Mouse (Mus musculus): ENCODE data around the gene Crb3.

Gene Crb3

DNA sequence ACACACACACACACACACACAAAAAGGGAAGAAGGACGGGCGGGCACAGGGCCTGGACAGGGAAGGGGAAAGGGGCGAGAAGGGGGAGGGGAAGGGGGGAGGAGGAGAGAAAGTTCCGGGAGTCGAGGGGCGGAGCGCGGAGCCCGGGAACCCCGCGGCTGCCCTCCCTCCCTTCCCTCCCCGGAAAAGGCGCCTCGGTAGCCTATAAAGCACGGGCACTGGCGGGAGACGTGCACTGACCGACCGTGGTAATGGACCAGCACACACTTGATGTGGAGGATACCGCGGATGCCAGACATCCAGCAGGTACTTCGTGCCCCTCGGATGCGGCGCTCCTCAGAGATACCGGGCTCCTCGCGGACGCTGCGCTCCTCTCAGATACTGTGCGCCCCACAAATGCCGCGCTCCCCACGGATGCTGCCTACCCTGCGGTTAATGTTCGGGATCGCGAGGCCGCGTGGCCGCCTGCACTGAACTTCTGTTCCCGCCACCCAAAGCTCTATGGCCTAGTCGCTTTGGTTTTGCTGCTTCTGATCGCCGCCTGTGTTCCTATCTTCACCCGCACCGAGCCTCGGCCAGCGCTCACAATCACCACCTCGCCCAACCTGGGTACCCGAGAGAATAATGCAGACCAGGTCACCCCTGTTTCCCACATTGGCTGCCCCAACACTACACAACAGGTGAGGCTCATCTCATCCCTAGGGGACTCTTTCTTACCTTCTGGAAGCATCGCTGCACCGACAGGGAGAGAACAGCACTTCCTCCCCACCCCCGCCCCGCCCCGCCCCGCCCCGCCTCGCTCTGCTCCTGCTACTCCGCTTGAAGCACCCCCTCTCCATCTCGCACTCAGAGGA is 46.5 kb downstream of the Crb3 start, which contains the start of gene Tnfsf9:
TSS of gene Tnfsf9 (plus strand) at position 145 of the 854 bp plus-strand sequence.
- in situ Hi-C loops (cut with MseI, MboI): no loop called here

DNA sequence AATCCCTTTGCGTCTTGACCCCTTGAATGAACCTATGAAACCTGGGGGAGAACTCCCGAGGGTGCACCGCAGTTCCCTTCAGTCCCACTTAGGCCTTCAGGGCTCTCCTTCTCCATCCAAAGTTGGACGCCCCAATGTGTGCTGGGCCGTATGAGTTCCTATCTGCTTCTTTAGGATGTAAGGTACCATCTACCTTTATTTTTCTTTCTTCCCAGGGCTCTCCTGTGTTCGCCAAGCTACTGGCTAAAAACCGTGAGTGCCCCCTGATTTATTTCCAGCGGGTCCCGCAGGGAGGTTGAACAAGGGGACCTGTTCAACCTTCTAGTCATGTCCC is 47.1 kb downstream of the Crb3 start:
- in situ Hi-C loops (cut with MseI, MboI): no loop called here

DNA sequence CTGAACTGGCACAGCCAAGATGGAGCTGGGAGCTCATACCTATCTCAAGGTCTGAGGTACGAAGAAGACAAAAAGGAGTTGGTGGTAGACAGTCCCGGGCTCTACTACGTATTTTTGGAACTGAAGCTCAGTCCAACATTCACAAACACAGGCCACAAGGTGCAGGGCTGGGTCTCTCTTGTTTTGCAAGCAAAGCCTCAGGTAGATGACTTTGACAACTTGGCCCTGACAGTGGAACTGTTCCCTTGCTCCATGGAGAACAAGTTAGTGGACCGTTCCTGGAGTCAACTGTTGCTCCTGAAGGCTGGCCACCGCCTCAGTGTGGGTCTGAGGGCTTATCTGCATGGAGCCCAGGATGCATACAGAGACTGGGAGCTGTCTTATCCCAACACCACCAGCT is 48.2 kb downstream of the Crb3 start:
- in situ Hi-C loops (cut with MseI, MboI): no loop called here

DNA sequence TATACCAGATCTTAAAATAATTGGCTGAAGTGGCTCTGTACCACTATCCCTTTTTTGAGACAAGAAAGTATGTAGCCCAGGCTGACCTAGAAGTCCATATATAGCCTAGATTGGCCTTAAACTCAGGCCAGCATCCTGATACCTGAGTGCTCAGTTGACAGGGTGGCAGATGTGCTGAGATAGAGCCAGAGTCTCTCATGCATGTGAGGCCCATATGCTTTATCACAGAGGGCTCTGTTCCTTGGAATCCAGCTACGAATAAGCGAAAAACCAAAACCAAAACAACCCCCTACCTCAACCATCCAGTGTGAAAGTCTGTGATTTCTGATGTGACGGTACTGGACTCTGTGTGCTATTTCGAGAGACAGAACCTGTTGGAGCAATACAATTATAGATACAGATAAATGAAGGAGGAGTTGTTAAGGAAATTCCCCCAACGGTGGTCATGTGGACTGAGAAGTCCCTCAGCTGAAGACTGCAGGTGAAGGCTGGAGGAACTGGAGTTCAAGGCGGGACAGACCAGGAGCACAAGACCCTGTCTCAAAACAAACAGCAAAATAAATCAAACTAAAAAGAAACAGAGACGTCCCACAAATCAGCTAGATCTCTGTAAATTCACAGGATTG is 49.2 kb downstream of the Crb3 start:
- in situ Hi-C loops (cut with MseI, MboI): no loop called here

DNA sequence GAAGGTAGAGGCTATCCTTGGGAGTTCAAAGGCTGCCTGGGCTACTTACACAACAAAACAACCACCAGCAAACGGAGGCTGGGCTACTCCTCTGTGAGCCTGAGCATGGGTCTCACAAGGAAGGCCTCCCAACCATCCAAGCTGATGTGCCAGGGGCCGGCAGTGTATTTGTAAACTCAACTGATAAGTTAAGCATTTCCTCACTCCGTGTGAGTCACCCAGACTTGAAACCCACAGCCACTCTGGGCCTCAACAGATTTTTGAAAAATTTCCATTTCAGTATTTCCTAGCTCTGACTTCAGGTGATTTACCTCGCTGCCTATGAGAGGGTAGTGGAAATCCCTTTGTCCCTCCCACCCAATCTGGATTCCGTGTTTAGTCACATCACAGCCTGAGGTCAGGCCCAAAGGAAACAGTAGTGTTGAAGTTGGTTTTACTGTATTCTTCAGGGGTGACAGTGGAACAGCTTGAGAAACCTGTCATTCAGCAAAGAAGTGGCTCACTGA is 49.8 kb downstream of the Crb3 start:
- in situ Hi-C loops (cut with MseI, MboI): no loop called here

DNA sequence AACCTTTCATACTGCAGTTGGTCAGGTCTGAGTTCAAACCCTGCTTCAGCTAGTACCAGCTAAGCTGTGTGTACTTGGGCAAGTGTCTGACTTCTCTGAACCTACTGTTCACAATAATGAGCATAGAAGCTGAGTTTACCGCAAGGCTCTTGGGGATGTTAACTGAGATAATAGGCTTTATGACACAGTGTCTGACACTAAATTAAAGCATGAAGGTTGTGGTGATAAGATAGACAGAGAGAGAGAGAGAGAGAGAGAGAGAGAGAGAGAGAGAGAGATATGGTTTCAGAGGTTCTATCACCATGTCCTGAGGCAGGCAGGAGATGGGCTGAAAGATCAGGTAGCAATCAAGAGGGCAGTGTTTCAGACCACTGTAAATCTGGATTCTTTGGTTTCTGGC is 51.1 kb downstream of the Crb3 start:
- in situ Hi-C loops (cut with MseI, MboI): no loop called here

DNA sequence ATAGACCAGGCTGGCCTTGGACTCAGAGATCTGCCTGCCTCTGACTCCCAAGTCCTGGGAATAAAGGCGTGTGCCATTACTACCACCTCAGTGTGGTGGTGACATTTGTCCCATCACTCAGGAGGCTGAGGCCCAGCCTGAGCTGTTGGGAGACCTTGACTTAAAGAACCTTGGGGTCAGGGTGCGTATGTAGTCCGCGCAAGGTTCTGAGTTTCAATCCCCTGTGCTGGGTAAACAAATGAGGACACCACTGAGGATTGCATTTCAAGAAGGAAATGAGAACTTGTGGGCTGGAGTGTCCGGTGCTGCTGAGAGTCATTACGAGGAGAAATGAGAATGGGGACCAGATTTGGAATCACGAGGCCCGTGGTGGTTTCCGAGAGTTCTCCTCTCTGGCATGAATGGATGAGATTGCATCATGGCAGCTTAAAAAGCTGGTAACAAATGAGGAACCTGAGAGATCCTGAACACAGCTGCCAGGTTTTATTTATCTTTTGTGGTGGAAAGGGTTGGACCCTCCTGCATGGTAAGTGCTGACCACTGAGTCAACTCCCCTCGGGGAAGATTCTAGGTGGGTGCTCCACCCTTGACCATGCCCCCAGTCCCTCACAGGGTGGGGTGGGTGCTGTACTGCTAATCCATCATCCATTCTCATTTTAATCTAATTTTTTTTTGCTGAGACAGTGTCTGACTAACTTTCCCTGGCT is 54.0 kb downstream of the Crb3 start:
- in situ Hi-C loops (cut with MseI, MboI): no loop called here

Measured in mouse trophoblast stem cell (cell line).